In the genomic region with DNA sequence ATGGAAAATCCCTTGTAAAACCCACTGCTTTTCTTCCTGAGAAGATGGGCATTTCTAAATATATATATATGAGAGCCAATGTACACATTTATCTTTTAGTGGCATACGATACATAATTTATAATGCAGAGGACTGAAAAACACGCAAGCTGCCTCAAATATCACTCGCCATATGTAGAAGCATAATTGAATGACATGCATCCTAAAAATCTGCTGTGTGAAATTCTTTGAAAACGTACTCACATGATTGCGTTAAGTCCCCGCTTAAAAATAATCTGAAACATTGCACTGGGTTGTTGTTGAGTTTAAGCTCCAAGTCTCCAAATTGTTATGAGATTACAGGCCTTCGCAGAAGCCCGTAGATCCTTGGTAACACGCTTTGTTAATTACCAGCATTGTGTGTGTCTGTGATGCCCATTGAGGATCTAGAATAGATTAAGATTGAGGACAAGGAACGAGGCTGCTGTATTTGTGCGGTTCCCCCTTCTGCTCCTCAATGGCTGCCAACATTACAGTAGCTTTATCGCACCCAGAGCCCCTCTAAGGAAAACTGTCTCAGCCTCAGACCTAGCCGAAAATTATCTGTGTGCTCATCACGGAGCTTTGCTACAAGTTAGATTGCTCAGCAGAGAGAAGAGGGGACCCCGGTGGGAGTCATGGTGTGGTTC, we compare ENCODE assay signal across 16 mouse cellular contexts.
"Had no signal": no experiment of that assay in that cellular context is flagged by ENCODE, and none has a peak within 500 bp of the region (broad histone marks: within the 10 kb centered on the region; RNA-seq: fewer than 3 reads in every experiment).

No protein-coding gene starts in this region.

- H3K27ac ChIP-seq: kidney, postnatal 0 days; layer of hippocampus, adult 2 months; left cerebral cortex, adult 2 months; liver, embryonic 13.5 days; neural tube, embryonic 12.5 days had no signal

- H3K36me3 ChIP-seq: liver, embryonic 13.5 days; neural tube, embryonic 12.5 days had no signal

- H3K4me1 ChIP-seq: liver, embryonic 13.5 days; neural tube, embryonic 12.5 days had no signal

- DNase-seq: kidney, postnatal 25 days; layer of hippocampus, adult 9-11 months; liver, embryonic 13.5 days; lung, adult 2 months; lung, postnatal 14 days; lung, postnatal 4 days; midbrain, embryonic 14.5 days; retina, postnatal 1 day; right cerebral cortex, postnatal 25 days; thymus, adult 18-20 months; thymus, postnatal 36 days had no signal

- H3K4me3 ChIP-seq: layer of hippocampus, adult 2 months; left cerebral cortex, adult 2 months; liver, embryonic 13.5 days; neural tube, embryonic 12.5 days had no signal

- H3K27me3 ChIP-seq: liver, embryonic 13.5 days; neural tube, embryonic 12.5 days had no signal

- H3K9ac ChIP-seq: liver, embryonic 13.5 days; neural tube, embryonic 12.5 days had no signal

- H3K4me2 ChIP-seq: liver, embryonic 13.5 days; midbrain, embryonic 11.5 days; neural tube, embryonic 12.5 days had no signal
